Mouse (Mus musculus) C2C12 (cell line): ENCODE measurements around the gene Gm20388.

ENCODE experiments used
- CEBPB ChIP-seq: IDR thresholded peaks from one replicate; pipeline ENCODE4 v1.6.1; 2011; ENCODE audit warnings: low read depth, mild to moderate bottlenecking, control low read depth, moderate library complexity
- CTCF ChIP-seq: IDR thresholded peaks from one replicate; pipeline ENCODE4 v1.5.1; 2011; ENCODE audit not compliant: control insufficient read depth, insufficient read depth, insufficient read length
- MAX ChIP-seq: IDR thresholded peaks from one replicate; pipeline ENCODE4 v1.6.1; 2011; ENCODE audit warnings: mild to moderate bottlenecking, control low read depth
- MYOD1 ChIP-seq: IDR thresholded peaks from one replicate; pipeline ENCODE4 v1.6.1; 2011; ENCODE audit warnings: low read depth; ENCODE audit not compliant: control insufficient read depth, insufficient read length
- MYOG ChIP-seq: IDR thresholded peaks from one replicate; pipeline ENCODE4 v1.6.1; 2011; ENCODE audit not compliant: control insufficient read depth, insufficient read length; ENCODE audit errors: extremely low read depth
- USF1 ChIP-seq: IDR thresholded peaks from one replicate; pipeline ENCODE4 v1.6.1; 2011; ENCODE audit warnings: low read depth, mild to moderate bottlenecking, control low read depth, moderate library complexity

GRCm38 (mm10) chr8:123387801-123388200, 3477.2 kb downstream of the Gm20388 start:
- TF ChIP-seq CTCF (no peak), MYOD1 (no peak), CEBPB (no peak), MYOG (no peak), MAX (no peak), USF1 (no peak)
